Mouse (Mus musculus) lung, postnatal 25 days (tissue): ENCODE measurements around the gene Mtx3.
"Not testable (repeated sequence)": the region's sequence is repeated elsewhere in the genome, so short reads cannot be mapped to it uniquely, and the experiment has no call there.

Experiments used
- DNase-seq: peaks from one replicate; pipeline ENCODE4 v3.0.0; 2022; ENCODE audit warnings: low spot score

Gene Mtx3

DNA sequence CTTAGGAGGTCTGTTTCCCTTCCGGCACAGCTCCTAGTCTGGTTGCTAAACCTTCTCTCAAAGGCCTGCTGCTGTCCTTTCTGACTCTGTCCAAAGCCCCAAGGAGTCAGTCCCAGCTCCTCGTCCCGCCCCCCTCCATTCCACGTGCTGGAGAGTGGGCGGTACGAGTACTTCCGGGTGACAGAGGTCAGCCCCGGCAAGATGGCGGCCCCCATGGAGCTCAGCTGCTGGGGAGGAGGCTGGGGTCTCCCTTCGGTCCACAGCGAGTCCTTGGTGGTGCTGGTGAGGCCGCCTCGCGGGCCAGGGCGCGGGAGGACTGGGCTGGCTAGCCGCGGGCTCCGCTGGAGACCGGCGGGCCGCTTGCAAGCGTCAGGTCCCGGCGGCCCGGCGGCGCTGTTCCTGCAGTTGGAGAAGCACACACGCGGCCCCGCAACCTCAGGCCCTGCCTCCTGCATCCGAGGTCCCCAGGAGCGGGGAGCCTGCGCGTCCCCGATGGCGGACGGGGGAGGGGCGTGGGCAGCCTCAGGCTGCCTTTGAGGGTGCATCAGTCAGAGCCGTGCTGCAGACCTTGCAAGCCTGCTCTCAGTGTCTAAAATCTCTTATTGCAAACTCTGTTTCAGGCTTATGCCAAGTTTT lies at the start of gene Mtx3:
Mtx3 (plus strand) TSS at position 175 of the 636 bp plus-strand sequence.
- peak; percentile 75 for DNase-seq

- DNase-seq, result no peak
Observed at GRCm38 (mm10) chr13:92798830-92799229, 45.7 kb upstream of the Mtx3 start.

- no peak for DNase-seq
Observed at GRCm38 (mm10) chr13:92799306-92799925, 45.1 kb upstream of the Mtx3 start.

GRCm38 (mm10) chr13:92806785-92807184 lies 37.8 kb upstream of the Mtx3 start:
- no peak for DNase-seq

DNA sequence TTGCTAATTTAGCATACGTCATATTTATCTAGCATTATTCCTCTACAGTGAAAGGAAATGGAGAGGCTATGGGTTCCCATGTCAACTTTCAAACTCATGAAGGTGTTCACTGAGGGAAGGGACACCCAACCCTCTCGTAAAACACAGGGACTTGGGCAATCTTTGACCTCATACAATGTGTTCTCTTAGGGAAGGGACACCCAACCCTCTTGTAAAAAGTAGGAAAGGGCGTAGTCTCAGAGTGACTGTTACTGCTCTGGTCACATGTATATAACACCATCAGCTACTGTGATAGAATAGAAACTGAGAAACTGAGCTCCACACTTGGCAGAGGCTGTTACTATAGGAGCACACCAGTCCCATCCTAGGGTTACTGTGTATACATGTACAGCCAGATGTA lies 36.7 kb upstream of the Mtx3 start:
- DNase-seq, result no peak

GRCm38 (mm10) chr13:92810592-92810991 lies 34.0 kb upstream of the Mtx3 start:
- DNase-seq, result not testable (repeated sequence)

DNA sequence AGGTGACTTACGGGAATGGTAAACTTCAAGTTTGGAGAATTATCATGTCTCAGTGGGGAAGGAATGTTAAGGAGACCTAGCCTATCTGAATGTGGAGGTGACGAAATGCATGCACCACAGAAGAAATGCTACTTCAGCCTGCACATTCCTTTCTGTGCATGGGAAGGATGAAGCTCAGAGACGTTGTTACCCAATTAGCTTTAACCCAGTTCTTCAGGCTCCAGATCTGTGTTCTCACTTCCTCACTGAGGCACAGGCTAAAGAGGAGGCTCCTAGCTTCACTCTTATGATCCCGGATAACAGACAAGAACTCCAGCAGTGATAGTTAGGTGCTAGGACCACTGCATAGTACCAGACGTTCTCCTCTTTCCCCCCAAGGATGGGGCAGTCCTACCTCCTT lies 28.2 kb upstream of the Mtx3 start:
- DNase-seq, result no peak

- DNase-seq, result no peak
Observed at GRCm38 (mm10) chr13:92817357-92817756, 27.2 kb upstream of the Mtx3 start.

DNA sequence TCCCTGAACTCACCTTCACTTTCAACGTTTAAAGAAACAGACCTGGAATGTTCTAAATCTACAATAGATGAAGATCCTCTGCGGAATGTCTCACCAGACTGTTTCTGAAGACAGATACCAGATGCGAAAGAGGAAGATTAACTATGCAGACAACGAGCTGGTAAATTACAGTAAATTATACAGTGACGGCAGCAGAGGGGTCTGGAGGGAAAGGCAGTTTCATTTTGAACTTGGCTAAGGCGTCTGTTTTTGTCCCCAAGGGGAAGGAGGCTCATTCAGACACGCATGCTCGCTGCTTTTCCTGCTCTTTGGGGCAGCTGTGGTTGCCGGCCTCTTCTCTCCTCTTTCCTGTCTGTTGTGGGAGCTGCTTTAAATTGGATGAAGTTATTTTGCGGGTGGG lies 15.7 kb upstream of the Mtx3 start:
- no peak for DNase-seq

GRCm38 (mm10) chr13:92833162-92833561 lies 11.4 kb upstream of the Mtx3 start:
- no peak for DNase-seq

- no peak for DNase-seq
Observed at GRCm38 (mm10) chr13:92846438-92846837, 1.9 kb downstream of the Mtx3 start.

DNA sequence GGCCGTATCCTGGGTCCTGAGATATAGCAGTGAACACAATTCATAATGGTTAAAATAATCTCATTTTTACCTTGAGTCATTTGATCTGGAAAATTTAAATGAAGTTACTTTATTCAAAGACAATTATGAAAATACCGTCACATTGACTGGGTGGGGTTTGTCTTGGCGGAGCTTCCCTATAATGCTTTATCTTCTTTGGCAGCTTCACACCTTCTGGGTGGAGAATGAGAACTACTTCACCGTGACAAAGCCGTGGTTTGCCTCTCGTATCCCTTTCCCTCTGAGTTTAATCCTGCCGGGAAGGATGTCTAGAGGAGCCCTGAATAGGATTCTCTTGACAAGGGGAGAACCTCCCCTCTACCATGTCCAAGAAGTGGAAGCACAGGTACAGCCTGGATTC lies 2.8 kb downstream of the Mtx3 start:
- DNase-seq, result no peak

DNA sequence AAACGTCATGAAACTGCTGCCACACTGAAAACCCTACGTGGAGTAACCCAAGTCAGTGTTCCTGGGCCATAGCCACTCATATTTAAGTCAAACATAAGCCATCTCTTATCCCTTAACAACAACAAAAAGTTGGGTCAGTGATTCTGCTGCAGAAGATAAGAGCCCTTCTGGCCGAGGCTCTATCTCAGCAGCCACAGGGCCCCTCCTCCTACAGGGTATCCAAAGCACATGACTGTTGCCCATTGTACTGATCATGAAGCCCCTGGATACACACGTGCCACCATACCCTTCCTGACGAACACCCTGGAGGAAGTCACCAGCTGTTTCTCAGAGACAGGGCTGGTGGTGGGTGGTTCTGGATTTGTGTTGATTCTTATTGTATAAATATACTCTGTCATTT lies 3.4 kb downstream of the Mtx3 start:
- no peak for DNase-seq

- no peak for DNase-seq
Observed at GRCm38 (mm10) chr13:92855901-92856300, 11.3 kb downstream of the Mtx3 start.

DNA sequence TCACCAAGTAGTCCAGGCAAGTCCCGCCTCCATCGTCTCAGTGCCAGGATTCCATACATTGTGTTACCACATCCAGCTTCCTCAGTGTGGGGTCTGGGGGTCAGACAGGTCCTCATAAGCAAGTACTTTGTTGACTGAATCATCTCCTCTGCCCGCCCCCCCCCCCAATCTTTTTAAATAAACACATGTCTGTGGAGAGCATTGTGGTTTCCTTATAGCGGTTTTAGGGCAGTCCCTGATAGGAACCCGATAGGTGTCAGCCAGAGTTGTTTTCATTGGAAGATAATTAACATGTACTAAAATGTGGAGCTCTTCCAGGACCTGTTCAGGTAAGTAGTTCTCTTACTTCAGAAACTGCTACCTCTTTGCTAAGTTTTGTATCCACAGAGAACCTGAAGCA lies 14.2 kb downstream of the Mtx3 start:
- DNase-seq, result no peak

DNA sequence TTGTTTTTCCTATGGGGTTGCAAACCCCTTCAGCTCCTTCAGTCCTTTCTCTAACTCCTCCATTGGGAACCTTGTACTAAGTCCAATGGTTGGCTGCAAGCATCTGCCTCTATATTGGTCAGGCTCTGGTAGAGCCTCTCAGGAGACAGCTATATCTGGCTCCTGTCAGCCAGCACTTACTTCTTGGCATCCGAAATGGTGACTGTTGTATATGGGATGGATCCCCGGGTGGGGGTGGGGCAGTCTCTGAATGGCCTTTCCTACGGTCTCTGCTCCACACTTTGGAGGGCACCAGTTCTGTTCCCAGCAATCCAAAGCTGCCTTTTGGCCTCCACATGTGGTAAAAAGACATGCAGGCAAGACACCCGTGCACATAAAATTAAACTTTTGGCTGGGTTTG lies 15.4 kb downstream of the Mtx3 start:
- DNase-seq, result no peak

DNA sequence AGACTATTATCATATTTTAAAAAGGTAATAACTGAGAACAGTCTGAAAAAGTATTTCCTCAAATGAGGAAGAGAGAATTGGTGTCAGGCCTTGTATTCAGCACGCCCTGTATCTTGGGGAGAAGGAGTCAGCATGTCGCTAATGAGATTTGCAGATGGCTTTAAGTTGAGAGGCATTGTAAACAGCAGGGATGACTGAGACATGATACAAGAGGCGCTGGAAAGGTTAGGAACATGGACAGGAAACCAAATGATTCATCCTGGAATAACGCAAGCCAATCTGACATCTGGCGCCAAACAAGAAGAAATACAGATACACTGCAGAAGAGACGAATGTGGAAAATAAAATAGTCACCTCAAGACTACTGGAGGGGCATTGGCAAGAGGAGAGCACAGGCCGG lies 20.8 kb downstream of the Mtx3 start:
- no peak for DNase-seq

DNA sequence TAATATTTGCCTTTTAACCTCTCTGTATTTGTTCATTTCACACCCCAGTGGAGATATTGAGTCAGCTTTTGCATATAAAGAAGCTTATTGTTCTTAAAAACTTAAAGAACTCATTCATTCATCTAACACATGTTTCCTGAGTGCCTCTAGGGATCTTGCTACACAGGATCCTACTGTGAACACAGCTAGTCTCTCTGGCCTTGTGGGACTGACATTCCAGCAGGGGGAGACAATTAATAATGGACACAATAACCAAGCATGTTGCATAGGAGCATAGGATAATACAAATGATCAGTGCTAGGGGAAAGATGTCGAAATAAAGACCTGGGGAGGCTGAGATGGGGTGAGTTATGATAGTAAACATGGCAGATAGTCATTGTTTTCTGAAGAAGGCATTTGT lies 22.1 kb downstream of the Mtx3 start:
- DNase-seq, result no peak

DNA sequence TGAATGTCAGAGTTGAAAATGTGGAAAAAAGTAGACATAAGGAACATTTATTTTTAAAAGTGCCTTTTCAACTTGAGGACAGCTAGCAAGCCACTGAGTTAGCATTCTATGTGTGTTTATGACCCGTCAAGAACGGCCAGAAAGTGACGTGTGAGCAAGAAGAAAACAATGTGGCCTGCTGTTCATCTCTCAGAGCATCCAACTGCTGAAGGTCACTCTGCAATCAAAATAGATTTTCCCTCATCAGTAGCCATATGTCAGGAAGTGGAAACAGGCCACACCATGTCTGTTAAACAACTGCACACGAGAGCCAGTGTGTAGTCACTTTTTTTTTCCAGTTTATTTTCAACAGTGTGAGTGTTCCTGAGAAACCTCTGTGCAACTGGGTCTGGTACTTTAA lies 35.0 kb downstream of the Mtx3 start:
- DNase-seq, result no peak

- DNase-seq, result no peak
Observed at GRCm38 (mm10) chr13:92879933-92880332, 35.4 kb downstream of the Mtx3 start.

DNA sequence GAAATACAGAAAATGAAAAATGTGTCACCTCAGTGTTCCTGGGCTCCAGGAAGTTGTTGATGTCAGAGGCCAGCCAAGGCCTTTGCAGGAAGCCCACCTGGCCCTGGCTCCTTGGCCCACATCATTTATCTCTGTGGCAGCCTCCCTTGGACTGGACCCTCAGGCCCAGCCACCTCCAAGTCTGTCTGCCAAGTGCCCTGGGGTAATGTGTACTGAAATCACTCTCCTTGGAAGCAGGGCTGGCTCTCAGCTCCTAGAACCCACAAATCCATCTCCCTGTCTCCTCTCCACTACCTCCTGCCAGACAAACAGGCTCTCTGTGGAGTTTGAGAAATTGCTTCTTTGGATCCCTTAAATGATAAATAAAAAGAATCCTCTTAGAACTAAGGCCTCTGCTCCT lies 36.0 kb downstream of the Mtx3 start:
- no peak for DNase-seq

GRCm38 (mm10) chr13:92882271-92882985 lies 37.9 kb downstream of the Mtx3 start:
- DNase-seq, result no peak

DNA sequence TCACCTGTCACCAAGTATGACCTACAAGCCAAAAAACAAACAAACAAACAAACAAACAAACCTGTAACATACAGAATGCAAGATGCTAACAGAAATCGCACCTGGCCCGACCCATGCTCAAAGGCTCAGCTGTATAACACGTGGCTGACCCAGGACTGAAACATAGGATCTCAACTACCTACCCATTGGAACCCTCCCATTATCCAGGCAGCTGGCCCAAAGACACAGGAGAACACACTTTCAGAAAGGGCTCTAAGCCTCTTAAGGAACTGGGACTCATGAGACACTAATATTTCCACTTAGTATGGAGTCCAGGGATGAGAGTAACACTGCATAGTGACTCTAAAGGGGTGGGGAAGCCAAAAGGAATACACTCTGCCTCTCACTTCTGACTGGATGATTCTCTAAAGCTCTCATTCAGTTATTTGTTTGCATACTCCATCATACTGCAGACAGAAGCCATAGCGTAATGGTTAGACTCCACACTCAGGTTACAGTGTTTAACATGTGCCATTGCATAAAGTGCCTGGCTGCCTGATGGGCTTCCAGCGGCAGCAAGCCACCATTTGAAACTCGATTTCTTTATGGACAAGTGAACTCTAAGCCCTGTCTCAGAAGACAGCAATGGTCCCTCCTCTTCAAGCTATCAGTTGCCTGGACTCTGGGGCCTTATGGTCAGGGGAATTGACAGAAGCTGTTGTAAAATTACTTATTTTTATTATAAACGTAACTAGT lies 38.6 kb downstream of the Mtx3 start:
- no peak for DNase-seq
